Mouse (Mus musculus): Measurements from ENCODE around the gene Camk1d.
"Not testable (repeated sequence)": the region's sequence is repeated elsewhere in the genome, so short reads cannot be mapped to it uniquely, and the experiment has no call there.

The Camk1d gene

GRCm38 (mm10) chr2:5397468-5397867 lies 316.8 kb downstream of the Camk1d start:
- no peak for DNase-seq (ENCODE audit: low spot score)

- no peak for DNase-seq (ENCODE audit: low spot score)
Observed at GRCm38 (mm10) chr2:5396415-5396814, 317.9 kb downstream of the Camk1d start.

- DNase-seq (ENCODE audit: low spot score): no peak
Observed at GRCm38 (mm10) chr2:5395873-5396272, 318.4 kb downstream of the Camk1d start.

- no peak for DNase-seq (ENCODE audit: low spot score)
Observed at GRCm38 (mm10) chr2:5392921-5393320, 321.4 kb downstream of the Camk1d start.

GRCm38 (mm10) chr2:5392470-5392869 lies 321.8 kb downstream of the Camk1d start:
- no peak for DNase-seq (ENCODE audit: low spot score)

DNA sequence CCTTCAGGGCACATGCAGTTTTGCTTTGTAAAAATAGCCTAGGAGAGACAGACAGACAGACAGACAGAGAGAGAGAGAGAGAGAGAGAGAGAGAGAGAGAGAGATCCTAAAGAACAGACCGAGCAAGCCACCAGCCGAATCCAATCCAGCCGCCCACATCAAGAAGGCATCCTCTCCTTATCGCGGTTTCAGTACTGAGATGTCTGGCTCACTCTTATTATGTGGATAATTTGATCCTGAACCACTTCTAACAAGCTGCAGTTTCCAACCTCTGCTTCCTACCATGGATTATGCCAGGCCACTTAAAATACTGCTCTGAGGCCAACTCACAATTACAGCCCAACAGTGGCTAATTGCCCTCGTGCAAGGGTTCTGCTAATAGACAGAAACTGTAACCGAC lies 325.9 kb downstream of the Camk1d start:
- no peak for DNase-seq (ENCODE audit: low spot score)

DNA sequence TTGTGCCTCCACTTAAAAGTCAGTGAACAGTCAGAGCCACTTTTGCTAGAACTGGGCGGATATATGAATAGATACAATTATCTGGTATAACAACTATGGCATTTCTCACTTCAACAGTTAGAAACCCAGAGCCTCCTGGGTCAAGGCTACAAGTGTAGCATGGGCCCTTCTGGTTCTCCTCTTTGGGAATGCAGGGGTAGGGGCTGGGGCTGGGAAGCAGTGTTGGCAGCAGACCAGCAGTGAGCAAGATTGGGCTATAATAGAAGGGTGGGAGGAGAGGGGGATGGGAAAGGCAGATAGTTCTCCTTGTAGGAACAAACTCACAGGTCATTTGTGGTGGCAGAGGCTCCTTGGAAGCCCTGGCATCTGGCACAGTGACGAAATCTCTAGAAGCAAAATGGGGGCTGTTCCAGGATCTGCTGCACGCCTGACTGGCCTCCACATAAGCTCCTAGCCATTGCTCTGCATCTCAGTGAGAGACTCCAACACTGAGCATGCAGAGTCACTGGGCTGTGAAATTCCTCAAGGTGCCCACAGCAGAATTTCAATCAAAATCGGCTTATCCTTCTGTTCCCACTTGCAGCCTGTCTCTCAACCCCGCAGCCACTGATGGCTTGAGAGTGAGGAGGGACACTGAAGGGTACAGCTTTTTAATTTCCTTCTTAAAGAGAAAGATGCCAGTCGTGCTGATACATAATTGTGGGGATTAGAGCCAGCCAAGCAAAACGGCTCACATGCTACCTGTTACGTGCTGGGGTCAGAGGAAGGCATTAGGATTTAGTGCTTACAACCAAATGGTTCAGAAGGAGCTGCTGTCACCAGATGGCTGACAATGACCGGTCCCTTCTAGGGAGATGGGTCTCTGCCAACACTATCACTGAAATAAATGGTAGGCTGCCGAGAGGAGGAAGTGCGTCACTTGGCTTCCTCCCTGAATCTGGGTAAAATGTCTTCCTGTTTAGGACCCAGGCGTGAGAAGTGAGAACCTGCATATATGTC lies 332.3 kb downstream of the Camk1d start:
- DNase-seq (ENCODE audit: low spot score): no peak

GRCm38 (mm10) chr2:5380973-5381372 lies 333.3 kb downstream of the Camk1d start:
- no peak for DNase-seq (ENCODE audit: low spot score)

DNA sequence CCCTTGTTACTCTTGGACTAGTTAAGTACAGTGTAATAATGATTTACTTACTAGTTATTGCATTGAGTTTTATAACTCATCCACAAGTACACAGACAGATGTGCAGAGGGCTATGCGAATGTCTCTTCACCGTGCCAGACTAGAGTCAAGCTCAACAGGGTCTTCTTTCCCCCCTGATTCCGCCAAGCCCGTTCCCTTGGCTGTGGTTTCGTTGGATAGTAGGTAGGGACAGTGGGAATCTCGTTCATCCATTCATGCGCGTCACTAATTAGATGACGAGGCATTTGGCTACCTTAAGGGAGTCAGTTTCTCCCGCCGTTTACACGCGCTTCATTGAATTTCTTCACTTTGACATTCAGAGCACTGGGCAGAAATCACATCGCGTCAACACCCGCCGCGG lies 335.4 kb downstream of the Camk1d start:
- not testable (repeated sequence) for DNase-seq (ENCODE audit: low spot score)

- no peak for DNase-seq (ENCODE audit: low spot score)
Observed at GRCm38 (mm10) chr2:5378066-5378672, 336.1 kb downstream of the Camk1d start.

DNA sequence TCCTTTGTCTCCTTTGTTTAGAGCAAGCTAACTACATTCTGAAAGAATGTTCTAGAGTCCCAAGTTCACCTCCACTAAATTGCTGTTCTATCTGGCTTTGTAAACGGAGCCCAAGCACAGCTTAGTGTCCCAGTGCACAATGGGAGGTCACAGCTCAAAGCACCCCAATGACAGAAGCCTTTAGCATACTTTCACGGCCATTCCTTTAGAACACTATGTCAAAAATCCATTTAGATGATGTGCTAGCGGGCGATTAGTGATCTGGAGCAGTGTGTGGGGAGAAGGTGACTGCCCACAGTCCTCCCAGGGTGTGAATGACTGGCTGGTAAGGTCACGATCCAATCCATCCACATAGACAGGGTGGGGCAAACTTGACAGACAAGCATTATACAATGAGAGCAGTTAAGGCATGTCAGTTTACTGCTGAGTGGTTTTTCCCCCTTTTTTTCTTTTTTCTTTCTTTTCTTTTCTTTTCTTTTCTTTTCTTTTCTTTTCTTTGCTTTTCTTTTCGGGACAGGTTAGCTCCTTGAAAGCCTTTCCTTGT lies 341.4 kb downstream of the Camk1d start:
- no peak for DNase-seq (ENCODE audit: low spot score)

DNA sequence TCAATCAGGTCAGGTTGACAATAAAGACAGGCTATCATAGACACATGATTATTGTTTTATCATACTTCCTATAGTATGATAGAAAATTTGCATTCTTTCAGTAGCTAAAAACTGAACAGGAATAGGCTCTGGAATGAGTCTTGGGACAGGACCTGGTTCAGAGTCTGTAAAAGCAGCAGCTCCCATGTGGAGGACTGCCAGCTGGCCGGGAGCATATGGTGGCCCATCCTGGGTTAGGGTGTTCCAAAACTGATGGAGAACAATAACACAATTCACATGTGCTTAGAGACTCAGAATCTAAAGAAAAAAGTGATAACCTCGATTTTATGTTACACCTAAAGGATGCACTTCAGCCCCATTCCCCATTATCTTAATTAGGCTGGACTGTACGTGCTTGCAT lies 343.0 kb downstream of the Camk1d start:
- no peak for DNase-seq (ENCODE audit: low spot score)

GRCm38 (mm10) chr2:5370591-5370990 lies 343.7 kb downstream of the Camk1d start:
- DNase-seq (ENCODE audit: low spot score): no peak

- DNase-seq (ENCODE audit: low spot score): no peak
Observed at GRCm38 (mm10) chr2:5363836-5364235, 350.5 kb downstream of the Camk1d start.

DNA sequence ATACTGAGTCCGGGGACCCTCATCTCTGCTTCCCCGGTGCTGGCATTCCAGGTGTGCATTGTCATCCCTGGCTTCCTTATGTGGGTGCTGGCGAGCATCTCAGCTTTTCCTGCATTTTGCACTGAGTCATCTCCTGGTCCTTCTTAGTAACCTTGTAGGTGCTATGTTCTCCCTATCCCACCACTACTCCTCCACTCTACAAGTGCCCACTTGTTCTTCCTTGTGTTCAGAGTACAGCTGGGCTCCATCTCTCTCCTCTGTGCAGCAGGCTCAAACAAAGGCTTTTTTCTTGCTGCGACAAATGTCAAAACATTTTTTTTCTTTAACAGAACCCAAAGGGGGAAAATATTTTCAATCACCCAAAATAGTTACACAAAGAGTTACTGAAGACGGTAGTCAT lies 356.3 kb downstream of the Camk1d start:
- DNase-seq (ENCODE audit: low spot score): no peak

- no peak for DNase-seq (ENCODE audit: low spot score)
Observed at GRCm38 (mm10) chr2:5357056-5357455, 357.3 kb downstream of the Camk1d start.

GRCm38 (mm10) chr2:5352821-5353522 lies 361.3 kb downstream of the Camk1d start:
- no peak for DNase-seq (ENCODE audit: low spot score)

DNA sequence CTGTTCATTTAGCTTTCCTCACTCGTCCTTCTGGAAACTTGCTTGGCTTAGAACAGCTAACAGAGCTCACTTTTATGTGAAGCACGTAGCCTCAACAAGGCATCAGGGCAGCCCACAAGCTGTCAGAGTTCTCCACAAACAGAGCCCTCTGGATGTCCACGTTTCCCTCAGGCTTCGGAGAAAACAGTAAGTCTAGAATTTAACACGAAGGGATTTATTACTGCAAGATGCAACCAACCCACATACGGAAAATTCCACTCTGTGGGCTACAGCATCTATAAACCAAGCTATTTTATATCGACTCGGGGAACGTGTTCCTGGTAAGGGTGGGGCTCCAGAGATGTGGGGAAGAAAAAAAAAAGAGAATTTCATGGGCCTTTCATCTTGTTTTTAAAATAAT lies 369.0 kb downstream of the Camk1d start:
- no peak for DNase-seq (ENCODE audit: low spot score)

- DNase-seq (ENCODE audit: low spot score): no peak
Observed at GRCm38 (mm10) chr2:5327533-5328250, 386.6 kb downstream of the Camk1d start.

DNA sequence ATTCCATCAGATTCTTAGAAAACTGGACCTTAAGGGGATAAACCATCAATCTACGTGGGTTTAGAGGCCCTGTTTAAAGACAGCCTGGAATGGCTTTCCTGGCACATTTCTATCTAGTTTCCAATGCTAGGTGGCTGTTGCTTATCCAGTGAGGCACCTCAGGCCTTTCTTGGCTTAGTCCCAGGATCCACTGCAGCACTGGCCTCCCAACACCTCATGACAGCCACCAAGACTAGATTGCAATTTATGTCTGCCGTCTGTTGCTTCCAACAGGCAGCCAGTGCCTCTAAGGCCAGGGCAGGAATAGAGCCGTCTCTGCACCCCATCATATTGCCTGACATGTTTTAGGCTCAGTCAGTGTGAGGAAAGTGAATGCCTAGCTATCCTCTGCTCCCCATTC lies 389.5 kb downstream of the Camk1d start:
- DNase-seq (ENCODE audit: low spot score): no peak

DNA sequence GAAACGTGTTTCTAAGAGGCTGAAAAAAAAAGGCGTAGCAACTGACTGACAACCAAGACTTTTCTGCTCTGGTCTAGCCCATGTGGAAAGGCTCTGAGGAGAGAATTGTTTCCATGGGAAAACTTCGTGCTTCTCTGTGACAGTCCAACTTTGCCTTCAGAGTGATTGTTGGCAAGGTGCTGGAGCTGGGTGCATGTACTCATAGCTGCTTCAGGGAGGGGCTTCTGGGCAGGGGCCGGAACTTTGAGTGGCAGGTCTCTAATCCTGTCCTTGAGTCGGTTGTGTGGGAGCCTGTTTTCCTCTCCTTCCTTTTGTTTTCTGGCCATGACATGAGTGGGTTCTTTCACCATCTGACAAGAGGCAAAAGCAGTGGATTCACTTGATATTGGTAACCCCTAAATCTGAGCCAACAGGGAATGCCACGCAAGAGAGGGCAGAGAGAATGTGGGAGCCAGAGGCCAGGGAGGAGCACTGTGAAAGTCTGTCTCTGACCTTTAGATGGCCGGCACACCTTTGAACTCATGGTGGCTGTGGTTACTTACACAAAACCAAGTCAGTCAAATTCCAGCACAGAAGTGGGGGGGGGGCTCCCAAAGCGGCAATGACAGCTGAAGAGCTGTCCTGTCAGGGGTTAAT lies 392.5 kb downstream of the Camk1d start:
- DNase-seq (ENCODE audit: low spot score): no peak
